Comparison of ENCODE assay signal across 8 mouse cellular contexts in genomic region chr14:61556289-61557147, GRCm38 (mm10). TPM values are rescaled to one million over a fixed set of nuclear protein-coding genes. Genes with fewer than 3 reads are reported as not detected.
DNase-seq lines count a peak whose midpoint lies in the region; ATAC-seq and TF ChIP-seq lines count a peak whose summit lies in the region.

Gene Spryd7, minus strand, starts transcription at chr14:61556886.

- TF ChIP-seq POLR2A in brain, embryonic 14.5 days (IDR thresholded peaks at IDR 0.05; ENCODE audit: borderline replicate concordance, extremely low read depth, insufficient read depth, insufficient read length, poor library complexity, severe bottlenecking), result peak; percentile 84

- H3K4me2 ChIP-seq in heart, embryonic 12.5 days, result peak within 1 kb of the TSS; percentile 74
- H3K4me2 ChIP-seq in kidney, postnatal 0 days (ENCODE audit: low read length), result peak within 1 kb of the TSS; percentile 85
- peak within 1 kb of the TSS; percentile 97 for H3K4me2 ChIP-seq in liver, embryonic 11.5 days
- H3K4me2 ChIP-seq in stomach, embryonic 14.5 days (replicated peaks; ENCODE audit: low read depth, low read length), result peak within 1 kb of the TSS; percentile 85

- no peaks in the 10 kb centered on the region for H3K79me3 ChIP-seq in C2C12 (ENCODE audit: low read depth)

- H3K9ac ChIP-seq in heart, embryonic 12.5 days, result peak within 1 kb of the TSS; percentile 80
- peak within 1 kb of the TSS; percentile 67 for H3K9ac ChIP-seq in kidney, postnatal 0 days (ENCODE audit: low read depth, low read length)
- peak within 1 kb of the TSS; percentile 85 for H3K9ac ChIP-seq in liver, embryonic 11.5 days (ENCODE audit: low read depth, low read length)
- H3K9ac ChIP-seq in stomach, embryonic 14.5 days (replicated peaks; ENCODE audit: low read depth, low read length), result peak within 1 kb of the TSS; percentile 57

- H3K27ac ChIP-seq in heart, embryonic 12.5 days (ENCODE audit: poor library complexity, severe bottlenecking), result peak within 1 kb of the TSS; percentile 81
- H3K27ac ChIP-seq in kidney, postnatal 0 days, result peak within 1 kb of the TSS; percentile 85
- peak within 1 kb of the TSS; percentile 81 for H3K27ac ChIP-seq in liver, embryonic 11.5 days (ENCODE audit: low read depth, low read length)
- peak within 1 kb of the TSS; percentile 68 for H3K27ac ChIP-seq in stomach, embryonic 14.5 days (ENCODE audit: low read length)

- DNase-seq in brain, embryonic 14.5 days (ENCODE audit: low read depth), result peak; percentile 99
- DNase-seq in kidney, postnatal 0 days (ENCODE audit: low spot score), result peak; percentile 100
- DNase-seq in liver, embryonic 11.5 days (ENCODE audit: low spot score), result peak; percentile 97
- DNase-seq in naive thymus-derived CD4-positive, alpha-beta T cell, adult 2 months (ENCODE audit: low read depth), result peak; percentile 99

- H3ac ChIP-seq in C2C12 (ENCODE audit: control insufficient read depth, insufficient read length, low read depth), result peak within 1 kb of the TSS; percentile 68

- ATAC-seq in heart, embryonic 12.5 days (ENCODE audit: insufficient number of reproducible peaks, low FRiP score), result peak; percentile 99
- peak; percentile 98 for ATAC-seq in kidney, postnatal 0 days (replicated peaks; ENCODE audit: low FRiP score, low read depth)
- ATAC-seq in liver, embryonic 11.5 days (replicated peaks; ENCODE audit: low FRiP score), result peak; percentile 98
- ATAC-seq in stomach, embryonic 14.5 days (ENCODE audit: insufficient number of reproducible peaks, insufficient read depth, low FRiP score, low read depth), result peak; percentile 97

- TF ChIP-seq CTCF in C2C12 (IDR thresholded peaks at IDR 0.05; ENCODE audit: control insufficient read depth, insufficient read depth, insufficient read length), result no peak
- TF ChIP-seq CTCF in brain, embryonic 14.5 days (IDR thresholded peaks at IDR 0.05; ENCODE audit: borderline replicate concordance, extremely low read depth, insufficient read depth, insufficient read length), result 0 out of 2 replicates have a peak, but pooled peaks have one; percentile 9
- peak; percentile 35; the same call in 1 of the 2 replicates for TF ChIP-seq CTCF in kidney, postnatal 0 days (IDR thresholded peaks at IDR 0.05; ENCODE audit: low read depth)

- no peaks in the 10 kb centered on the region for H3K79me2 ChIP-seq in C2C12 (ENCODE audit: control insufficient read depth, insufficient read depth)

- H3K9me3 ChIP-seq in erythroblast, embryonic 14.5 days (ENCODE audit: control insufficient read depth, low read length), result peaks cover 1% of the 10 kb centered on the region; the same call in 1 of the 2 replicates
- no peaks in the 10 kb centered on the region for H3K9me3 ChIP-seq in heart, embryonic 12.5 days (replicated peaks)
- no peaks in the 10 kb centered on the region for H3K9me3 ChIP-seq in kidney, postnatal 0 days (replicated peaks; ENCODE audit: low read length)
- no peaks in the 10 kb centered on the region for H3K9me3 ChIP-seq in liver, embryonic 11.5 days (ENCODE audit: control insufficient read depth, low read length)
- H3K9me3 ChIP-seq in stomach, embryonic 14.5 days (ENCODE audit: control insufficient read depth, low read depth, low read length), result no peaks in the 10 kb centered on the region; the same call in 1 of the 2 replicates

- WGBS in heart, embryonic 12.5 days, result under 1% methylated on average over 70 of the region's 72 CpGs
- WGBS in kidney, postnatal 0 days, result under 1% methylated on average over 72 of the region's 72 CpGs
- under 1% methylated on average over 68 of the region's 72 CpGs for WGBS in liver, embryonic 11.5 days
- WGBS in stomach, embryonic 14.5 days, result under 1% methylated on average over 70 of the region's 72 CpGs

- H3K36me3 ChIP-seq in C2C12 (ENCODE audit: control insufficient read depth, insufficient read depth), result no peaks in the 10 kb centered on the region
- H3K36me3 ChIP-seq in erythroblast, embryonic 14.5 days (ENCODE audit: control insufficient read depth), result peaks cover 2% of the 10 kb centered on the region
- H3K36me3 ChIP-seq in heart, embryonic 12.5 days, result no peaks in the 10 kb centered on the region
- no peaks in the 10 kb centered on the region for H3K36me3 ChIP-seq in kidney, postnatal 0 days (ENCODE audit: insufficient read depth, low read length)
- no peaks in the 10 kb centered on the region for H3K36me3 ChIP-seq in liver, embryonic 11.5 days (ENCODE audit: control insufficient read depth, insufficient read depth, low read length)
- no peaks in the 10 kb centered on the region for H3K36me3 ChIP-seq in stomach, embryonic 14.5 days (ENCODE audit: control insufficient read depth, insufficient read depth, low read length)

- no peaks in the 10 kb centered on the region for H3K27me3 ChIP-seq in C2C12 (ENCODE audit: control insufficient read depth, insufficient read depth, insufficient read length)
- H3K27me3 ChIP-seq in erythroblast, embryonic 14.5 days (ENCODE audit: control insufficient read depth), result peaks cover 13% of the 10 kb centered on the region
- H3K27me3 ChIP-seq in heart, embryonic 12.5 days (replicated peaks), result no peaks in the 10 kb centered on the region
- no peaks in the 10 kb centered on the region for H3K27me3 ChIP-seq in kidney, postnatal 0 days (ENCODE audit: insufficient read depth, low read length)
- no peaks in the 10 kb centered on the region for H3K27me3 ChIP-seq in liver, embryonic 11.5 days (replicated peaks; ENCODE audit: control insufficient read depth, insufficient read depth, low read length)
- H3K27me3 ChIP-seq in stomach, embryonic 14.5 days (ENCODE audit: control insufficient read depth, insufficient read depth, low read length), result no peaks in the 10 kb centered on the region

- H3K4me1 ChIP-seq in erythroblast, embryonic 14.5 days (ENCODE audit: control insufficient read depth), result peaks cover 27% of the 10 kb centered on the region
- H3K4me1 ChIP-seq in heart, embryonic 12.5 days (replicated peaks), result peaks cover 2% of the 10 kb centered on the region; the same call in 1 of the 2 replicates
- no peaks in the 10 kb centered on the region for H3K4me1 ChIP-seq in kidney, postnatal 0 days (replicated peaks; ENCODE audit: insufficient read depth, low read length)
- no peaks in the 10 kb centered on the region for H3K4me1 ChIP-seq in liver, embryonic 11.5 days (replicated peaks; ENCODE audit: control insufficient read depth, insufficient read depth, low read length)
- peaks cover 3% of the 10 kb centered on the region; the same call in 1 of the 2 replicates for H3K4me1 ChIP-seq in stomach, embryonic 14.5 days (ENCODE audit: control insufficient read depth, insufficient read depth, low read length)

- H3K4me3 ChIP-seq in C2C12 (ENCODE audit: insufficient read depth, poor library complexity, severe bottlenecking), result peak within 1 kb of the TSS; percentile 46
- H3K4me3 ChIP-seq in erythroblast, embryonic 14.5 days (replicated peaks), result peak within 1 kb of the TSS; percentile 94
- H3K4me3 ChIP-seq in heart, embryonic 12.5 days, result peak within 1 kb of the TSS; percentile 72
- H3K4me3 ChIP-seq in kidney, postnatal 0 days (replicated peaks; ENCODE audit: low read depth, low read length), result peak within 1 kb of the TSS; percentile 58
- peak within 1 kb of the TSS; percentile 80 for H3K4me3 ChIP-seq in liver, embryonic 11.5 days (ENCODE audit: low read depth, low read length)
- H3K4me3 ChIP-seq in stomach, embryonic 14.5 days (ENCODE audit: low read depth, low read length), result peak within 1 kb of the TSS; percentile 53

TF ChIP-seq in C2C12, 6 proteins besides CTCF, POLR2A, EP300 and RAD21:
- TF ChIP-seq FOSL1 (IDR thresholded peaks at IDR 0.05; ENCODE audit: insufficient read depth, low read length, poor library complexity, severe bottlenecking) (no peak), USF1 (IDR thresholded peaks at IDR 0.05; ENCODE audit: low read depth) (peak; percentile 68)

RNA-seq across cellular contexts. Expression of gene Spryd7, which starts in this region (rescaled TPM):
- polyA plus RNA-seq in C2C12 (2012; fragmentation: generic; extraction: Trizol), result 7.8 TPM
- polyA plus RNA-seq in brain, embryonic 14.5 days (2012; rRNA removed), result 19.7 and 20.0 TPM in 2 replicates
- 0.11 and 0.37 TPM in 2 replicates for polyA plus RNA-seq in erythroblast, embryonic 14.5 days (2012)
- 21.9 and 25.3 TPM in 2 replicates for polyA plus RNA-seq in heart, embryonic 12.5 days (2016; fragmentation: Nextera tagmentation; extraction: Ambion mirVana)
- 30.7 and 31.5 TPM in 2 replicates for polyA plus RNA-seq in kidney, postnatal 0 days (2015; fragmentation: Nextera tagmentation; extraction: Ambion mirVana)
- 24.0 and 24.5 TPM in 2 replicates for polyA plus RNA-seq in liver, embryonic 11.5 days (2014; fragmentation: Nextera tagmentation; extraction: Ambion mirVana)
- polyA plus RNA-seq in stomach, embryonic 14.5 days (2014; fragmentation: Nextera tagmentation; extraction: Ambion mirVana), result 21.6 and 23.4 TPM in 2 replicates

Comparison
In these comparisons a context has a peak if more than half of its experiments do, and no peak if none do; other contexts are left out.
1. Peak in every context shown above with its lines: DNase-seq, ATAC-seq, H3K4me3 ChIP-seq and H3K27ac ChIP-seq.